Mouse (Mus musculus) lung, postnatal 0 days (tissue): Measurements from ENCODE around the gene Lhx4. TPM values are rescaled to one million over a fixed set of nuclear protein-coding genes. Genes with fewer than 3 reads are reported as not detected.

Source experiments
- ATAC-seq: fragments of 200-750 bp; cut with Nextera tagmentation; 2 replicates; pipeline ENCODE4 v1.8.0; 2017; ENCODE audit warnings: moderate library complexity
- DNase-seq: peaks from one replicate; pipeline ENCODE4 v3.0.0-alpha.2; 2016; ENCODE audit warnings: low spot score
- H3K27ac ChIP-seq: fragments of 300-500 bp; sonication (generic); 2 replicates; pipeline ENCODE4 v1.5.1; 2014; ENCODE audit warnings: antibody characterized with exemption, mild to moderate bottlenecking, low read length, mixed read lengths
- H3K27me3 ChIP-seq: fragments of 300-500 bp; sonication (generic); replicated peaks from 2 replicates; pipeline ENCODE4 v1.6.1; 2014; ENCODE audit warnings: low read length, mixed read lengths; ENCODE audit not compliant: insufficient read depth
- H3K36me3 ChIP-seq: fragments of 300-500 bp; sonication (generic); 2 replicates; pipeline ENCODE4 v1.6.1; 2014; ENCODE audit warnings: low read length, mixed read lengths; ENCODE audit not compliant: insufficient read depth
- H3K4me1 ChIP-seq: fragments of 300-500 bp; sonication (generic); 2 replicates; pipeline ENCODE4 v1.6.1; 2014; ENCODE audit warnings: antibody characterized with exemption, low read depth, low read length, mixed read lengths; ENCODE audit not compliant: insufficient read depth
- H3K4me2 ChIP-seq: fragments of 300-500 bp; sonication (generic); replicated peaks from 2 replicates; pipeline ENCODE4 v1.6.1; 2014; ENCODE audit warnings: low read depth, mild to moderate bottlenecking, low read length, moderate library complexity, mixed read lengths
- H3K4me3 ChIP-seq: fragments of 300-500 bp; sonication (generic); 2 replicates; pipeline ENCODE4 v1.5.1; 2014; ENCODE audit warnings: low read depth, low read length
- H3K9ac ChIP-seq: fragments of 300-500 bp; sonication (generic); replicated peaks from 2 replicates; pipeline ENCODE4 v1.6.1; 2014; ENCODE audit warnings: low read depth, mild to moderate bottlenecking
- H3K9me3 ChIP-seq: fragments of 300-500 bp; sonication (generic); 2 replicates; pipeline ENCODE4 v1.6.1; 2016; ENCODE audit warnings: low read length, mixed read lengths
- CTCF ChIP-seq: IDR thresholded peaks from 2 replicates; pipeline ENCODE4 v1.5.1; 2016; ENCODE audit warnings: antibody characterized with exemption, mild to moderate bottlenecking
- EP300 ChIP-seq: IDR thresholded peaks from 2 replicates; pipeline ENCODE4 v1.6.1; 2016; ENCODE audit warnings: antibody characterized with exemption, mild to moderate bottlenecking, control low read depth
- WGBS: fragments of 180-500 bp; shearing (Covaris S2); extraction: QIAGEN DNeasy Blood & Tissue Kit; methylation state at CpG from one replicate; pipeline ENCODE4 v1.1.7; 2014; 5-methylcytosine and 5-hydroxymethylcytosine counted together
- polyA plus RNA-seq: library from polyadenylated mRNA; unstranded; fragments of >200 nt; fragmentation: Nextera tagmentation; extraction: Ambion mirVana; gene quantifications from 2 replicates; pipeline ENCODE4 v1.2.1, GENCODE M21; 2015

The Lhx4 gene
- polyA plus RNA-seq, 1 experiment from 2014 or later, result not detected

DNA sequence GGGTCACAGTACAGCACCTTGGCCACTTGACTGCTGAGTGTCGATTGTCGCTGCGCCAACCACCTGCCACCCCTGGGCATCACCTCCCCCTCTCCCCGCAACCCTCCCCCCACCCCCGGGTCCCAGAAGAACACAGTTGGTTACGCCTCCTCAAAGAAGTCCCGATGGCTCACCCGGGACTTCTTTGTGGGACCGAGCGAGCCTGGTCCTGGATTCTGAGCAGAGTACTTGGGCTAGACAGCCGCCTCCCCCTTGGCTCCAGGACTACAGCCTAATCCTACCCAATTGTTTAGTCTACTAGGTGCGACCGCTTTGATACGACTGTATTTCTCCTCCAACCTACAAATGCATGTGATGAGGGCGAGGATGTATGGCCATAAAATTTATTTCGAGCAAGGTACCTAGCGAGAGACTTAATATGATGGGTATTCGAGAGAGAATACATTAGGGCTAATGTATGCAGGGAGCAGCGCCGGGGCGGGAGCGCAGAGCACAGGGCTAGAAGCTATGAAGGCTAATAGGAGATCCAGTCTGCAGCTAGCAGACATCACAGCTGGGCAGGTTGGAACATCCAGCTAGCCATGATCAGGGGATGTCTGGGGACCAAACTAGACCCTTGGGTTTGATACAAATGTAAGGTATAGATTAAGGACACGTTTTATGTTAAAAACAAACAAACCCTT, 22.2 kb downstream of the Lhx4 start:
- Histone ChIP-seq H3K9me3 (no peaks in the 10 kb centered on the region), H3K4me3 (no peak overlapping the region), H3K27ac (no peak overlapping the region), H3K27me3 (peaks cover 22% of the 10 kb centered on the region; the same call in 1 of the 2 replicates), H3K4me1 (no peaks in the 10 kb centered on the region), H3K36me3 (no peaks in the 10 kb centered on the region), H3K9ac (no peak overlapping the region), H3K4me2 (no peak overlapping the region)
- no peak for ATAC-seq
- TF ChIP-seq CTCF (no peak), EP300 (no peak)
- DNase-seq, result no peak
- 2% methylated on average over 22 of the region's 23 CpGs for WGBS

GRCm38 (mm10) chr1:155727830-155728229, 23.7 kb downstream of the Lhx4 start:
- H3K4me2 ChIP-seq, result no peak overlapping the region
- H3K4me3 ChIP-seq, result no peak overlapping the region
- no peaks in the 10 kb centered on the region for H3K36me3 ChIP-seq
- WGBS, result 31% methylated on average over 10 of the region's 10 CpGs
- peaks cover 16% of the 10 kb centered on the region; the same call in 1 of the 2 replicates for H3K27me3 ChIP-seq
- H3K9me3 ChIP-seq, result no peaks in the 10 kb centered on the region
- no peak overlapping the region for H3K9ac ChIP-seq
- no peak for TF ChIP-seq CTCF
- no peak for TF ChIP-seq EP300
- H3K27ac ChIP-seq, result no peak overlapping the region
- DNase-seq (no peak), ATAC-seq (no peak)
- no peaks in the 10 kb centered on the region for H3K4me1 ChIP-seq

- no peaks in the 10 kb centered on the region for H3K4me1 ChIP-seq
- H3K27me3 ChIP-seq, result peaks cover 16% of the 10 kb centered on the region; the same call in 1 of the 2 replicates
- no peak overlapping the region for H3K4me2 ChIP-seq
- WGBS, result 38% methylated on average over 2 of the region's 2 CpGs
- H3K9me3 ChIP-seq, result no peaks in the 10 kb centered on the region
- H3K4me3 ChIP-seq, result no peak overlapping the region
- TF ChIP-seq CTCF (no peak), EP300 (no peak)
- ATAC-seq (no peak), DNase-seq (no peak)
- no peak overlapping the region for H3K27ac ChIP-seq
- H3K9ac ChIP-seq, result no peak overlapping the region
- no peaks in the 10 kb centered on the region for H3K36me3 ChIP-seq
Observed at GRCm38 (mm10) chr1:155725876-155726275, 25.6 kb downstream of the Lhx4 start.

- WGBS, result 58% methylated on average over 3 of the region's 3 CpGs
- peaks cover 13% of the 10 kb centered on the region; the same call in 1 of the 2 replicates for H3K27me3 ChIP-seq
- H3K36me3 ChIP-seq, result no peaks in the 10 kb centered on the region
- H3K9ac ChIP-seq, result no peak overlapping the region
- TF ChIP-seq CTCF (no peak), EP300 (no peak)
- H3K4me1 ChIP-seq, result no peaks in the 10 kb centered on the region
- no peak for DNase-seq
- no peak for ATAC-seq
- H3K9me3 ChIP-seq, result no peaks in the 10 kb centered on the region
- no peak overlapping the region for H3K27ac ChIP-seq
- H3K4me2 ChIP-seq, result no peak overlapping the region
- H3K4me3 ChIP-seq, result no peak overlapping the region
Observed at GRCm38 (mm10) chr1:155724301-155724700, 27.2 kb downstream of the Lhx4 start.

DNA sequence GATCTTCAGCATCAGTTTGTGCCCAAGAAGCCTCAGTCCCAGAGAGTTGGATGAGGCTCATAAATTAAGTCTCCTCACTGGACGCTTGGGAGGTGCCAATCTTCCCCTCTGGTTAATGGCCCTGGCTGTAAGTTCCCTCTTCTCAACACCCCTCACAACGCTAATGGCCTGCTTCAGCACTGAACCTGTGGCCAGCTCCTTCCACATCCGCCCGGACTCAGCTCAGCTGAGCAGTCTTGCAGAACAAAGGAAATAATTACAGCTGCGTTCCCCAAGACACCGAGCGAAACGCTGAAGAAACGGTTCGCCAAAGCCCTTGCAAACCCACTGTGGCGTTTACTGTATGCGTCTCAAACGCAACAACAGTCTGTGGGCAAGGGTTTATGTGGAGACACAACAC, 29.3 kb downstream of the Lhx4 start:
- 0 out of 2 replicates have a peak, but pooled peaks cover 3% of the 10 kb centered on the region for H3K27me3 ChIP-seq
- 1% methylated on average over 13 of the region's 13 CpGs for WGBS
- H3K36me3 ChIP-seq, result no peaks in the 10 kb centered on the region
- TF ChIP-seq EP300, result no peak
- TF ChIP-seq CTCF, result no peak
- H3K9ac ChIP-seq, result no peak overlapping the region
- no peak overlapping the region for H3K4me2 ChIP-seq
- H3K9me3 ChIP-seq, result no peaks in the 10 kb centered on the region
- peak; percentile 60 for ATAC-seq
- DNase-seq, result peak; percentile 76
- H3K4me3 ChIP-seq, result no peak overlapping the region
- H3K27ac ChIP-seq, result no peak overlapping the region
- no peaks in the 10 kb centered on the region for H3K4me1 ChIP-seq

DNA sequence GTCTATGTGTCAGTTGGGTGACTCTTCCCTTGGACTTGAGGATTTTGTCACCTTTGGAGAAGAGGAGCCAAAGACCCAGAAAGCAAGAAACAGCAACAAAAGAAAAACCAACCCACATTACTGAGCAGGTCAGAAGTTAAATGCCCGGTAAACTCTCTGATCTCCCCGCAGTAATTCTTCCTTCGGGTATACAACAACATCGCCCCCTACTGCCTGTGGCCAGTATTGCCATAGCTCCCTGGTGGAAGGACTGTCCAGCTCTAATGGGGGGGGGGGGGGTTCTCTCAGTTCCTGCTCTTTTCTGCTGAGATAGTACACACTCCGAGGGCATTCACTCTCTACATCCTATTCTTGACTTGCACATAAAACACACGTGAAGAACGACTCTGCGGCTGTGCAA, 30.0 kb downstream of the Lhx4 start:
- WGBS, result 43% methylated on average over 8 of the region's 8 CpGs
- H3K4me3 ChIP-seq, result no peak overlapping the region
- DNase-seq (peak; percentile 25), ATAC-seq (no peak)
- no peaks in the 10 kb centered on the region for H3K9me3 ChIP-seq
- H3K4me2 ChIP-seq, result no peak overlapping the region
- H3K27ac ChIP-seq, result no peak overlapping the region
- no peak for TF ChIP-seq EP300
- peak; percentile 60 for TF ChIP-seq CTCF
- no peaks in the 10 kb centered on the region for H3K4me1 ChIP-seq
- H3K27me3 ChIP-seq, result 0 out of 2 replicates have a peak, but pooled peaks cover 3% of the 10 kb centered on the region
- H3K9ac ChIP-seq, result no peak overlapping the region
- H3K36me3 ChIP-seq, result no peaks in the 10 kb centered on the region
